Mouse (Mus musculus) effector memory CD4-positive, alpha-beta T cell, adult 7 months (primary cell): Measurements from ENCODE around the gene Tbc1d30. TPM values are rescaled to one million over a fixed set of nuclear protein-coding genes. Genes with fewer than 3 reads are reported as not detected.

ENCODE experiments used
- polyA plus RNA-seq: library from polyadenylated mRNA; unstranded; fragments of 100-300 nt; shearing (Covaris generic); gene quantifications from one replicate; pipeline ENCODE4 v1.2.1, GENCODE M21; 2017

Tbc1d30 gene
- polyA plus RNA-seq = 6.1 TPM

DNA sequence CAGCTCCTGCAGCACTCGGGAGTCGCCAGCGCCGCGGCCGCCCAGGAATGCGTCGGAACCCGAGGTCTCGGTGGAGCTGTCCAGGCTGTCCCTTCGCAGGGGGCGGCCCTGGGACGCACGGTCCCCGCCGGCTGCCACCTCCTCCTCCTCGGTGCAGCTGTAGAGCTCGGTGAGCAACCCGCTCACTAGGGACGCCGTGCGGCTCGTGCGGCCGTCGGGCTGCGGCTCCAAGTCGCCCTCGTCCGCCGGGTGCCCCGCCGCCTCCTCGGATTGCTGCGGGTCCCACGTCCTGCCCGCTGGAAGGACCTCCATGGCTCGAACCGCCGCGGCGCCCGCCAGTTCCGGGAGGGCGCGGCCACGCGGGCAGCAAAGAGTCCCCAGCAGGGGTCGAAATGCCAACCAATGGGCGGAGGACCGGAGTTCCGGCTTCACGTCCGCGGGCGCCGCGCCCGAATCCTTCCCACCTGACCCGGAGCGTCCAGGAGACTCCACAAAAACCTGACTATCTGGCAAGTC, at the start of gene Tbc1d30:
Gene Tbc1d30, minus strand, starts transcription at position 213 of the 516 bp plus-strand sequence.

DNA sequence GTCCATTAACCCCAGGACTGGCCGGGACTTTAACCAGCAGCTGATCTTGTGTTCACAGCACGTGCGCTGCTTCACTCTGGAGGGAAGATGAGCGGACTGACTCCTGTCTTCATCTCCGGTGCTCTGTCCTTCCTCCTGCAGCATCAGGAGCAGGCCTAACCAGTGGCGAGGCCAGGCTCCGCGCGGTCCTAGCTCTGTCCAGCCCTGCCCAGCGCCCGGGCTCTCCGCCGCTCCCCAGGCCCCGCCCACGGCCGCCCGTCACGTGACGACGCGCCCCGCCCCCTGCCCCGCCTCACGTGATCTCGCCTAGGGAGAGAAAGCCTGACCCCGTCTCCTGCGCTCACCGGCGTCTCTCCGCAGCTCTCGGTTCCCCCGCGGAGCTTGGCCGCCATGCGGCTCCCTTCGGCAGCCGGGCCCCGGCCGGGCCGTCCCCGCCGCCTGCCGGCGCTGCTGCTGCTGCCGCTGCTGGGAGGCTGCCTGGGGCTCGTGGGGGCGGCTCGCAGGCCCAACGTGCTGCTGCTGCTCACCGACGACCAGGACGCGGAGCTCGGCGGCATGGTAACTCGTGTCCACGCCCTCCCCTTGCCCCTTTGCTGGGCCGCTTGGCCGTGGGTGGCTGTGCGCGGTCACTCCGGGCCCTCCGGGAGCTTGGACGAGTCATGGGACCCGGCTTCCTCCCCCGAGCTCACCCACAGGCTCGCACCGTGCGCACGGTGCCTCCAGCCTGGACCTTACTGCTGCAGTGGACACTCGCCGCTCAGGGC, 13.9 kb upstream of the Tbc1d30 start, which contains the start of gene Gns:
Gene Gns, plus strand, starts transcription at position 290 of the 764 bp plus-strand sequence.

Other genes starting within 250 kb of the Tbc1d30 start
- 20.8 TPM for gene Gns, start 13.8 kb upstream of the Tbc1d30 start, polyA plus RNA-seq
- 31.8 TPM for gene Rassf3, start 125.1 kb upstream of the Tbc1d30 start, polyA plus RNA-seq
- 80.4 TPM for gene Tbk1, start 235.5 kb upstream of the Tbc1d30 start, polyA plus RNA-seq